Mouse (Mus musculus): Measurements from ENCODE around the gene Ddx11.

DNA sequence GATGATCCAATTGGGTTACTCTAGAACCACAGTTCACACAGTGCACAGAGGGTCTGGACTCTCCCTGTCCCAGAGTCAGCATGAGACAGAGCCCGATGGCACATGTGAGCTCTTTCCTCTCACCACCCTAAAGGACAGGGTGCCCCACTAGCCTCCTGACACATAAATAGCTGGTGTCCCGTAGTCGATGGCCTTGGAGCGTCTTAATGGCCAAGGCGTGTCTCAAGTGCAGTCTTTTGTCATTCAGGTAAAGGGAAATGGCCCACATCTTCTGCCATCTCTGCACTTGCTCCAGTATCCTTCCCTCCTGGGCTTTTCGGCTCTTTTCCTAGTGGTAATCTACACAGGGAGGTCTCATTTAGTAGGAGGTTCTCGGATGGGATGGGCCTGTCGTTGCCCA, 67.3 kb downstream of the Ddx11 start:
- no peak for TF ChIP-seq CTCF (IDR thresholded peaks at IDR 0.05; ENCODE audit: control insufficient read depth, insufficient read depth, insufficient read length)
- TF ChIP-seq USF1 (IDR thresholded peaks at IDR 0.05; ENCODE audit: low read depth) = no peak
- TF ChIP-seq MAX (IDR thresholded peaks at IDR 0.05) = no peak
- TF ChIP-seq FOSL1 (IDR thresholded peaks at IDR 0.05; ENCODE audit: insufficient read depth, low read length, poor library complexity, severe bottlenecking) = no peak
- no peak for TF ChIP-seq CEBPB (IDR thresholded peaks at IDR 0.05; ENCODE audit: low read depth)
- TF ChIP-seq MYOG (IDR thresholded peaks at IDR 0.05; ENCODE audit: control insufficient read depth, extremely low read depth, insufficient read length) = no peak
